Mouse (Mus musculus) erythroblast, embryonic 14.5 days (primary cell): ENCODE results near the gene Il9r.

ENCODE experiments used
- GATA1 ChIP-seq: IDR thresholded peaks from 2 replicates; pipeline ENCODE4 v1.6.1; 2012; ENCODE audit warnings: low read length, inconsistent platforms, mixed read lengths
- TAL1 ChIP-seq: IDR thresholded peaks from 3 replicates; pipeline ENCODE4 v1.6.1; 2012; ENCODE audit warnings: low read length, inconsistent platforms, mixed read lengths

DNA sequence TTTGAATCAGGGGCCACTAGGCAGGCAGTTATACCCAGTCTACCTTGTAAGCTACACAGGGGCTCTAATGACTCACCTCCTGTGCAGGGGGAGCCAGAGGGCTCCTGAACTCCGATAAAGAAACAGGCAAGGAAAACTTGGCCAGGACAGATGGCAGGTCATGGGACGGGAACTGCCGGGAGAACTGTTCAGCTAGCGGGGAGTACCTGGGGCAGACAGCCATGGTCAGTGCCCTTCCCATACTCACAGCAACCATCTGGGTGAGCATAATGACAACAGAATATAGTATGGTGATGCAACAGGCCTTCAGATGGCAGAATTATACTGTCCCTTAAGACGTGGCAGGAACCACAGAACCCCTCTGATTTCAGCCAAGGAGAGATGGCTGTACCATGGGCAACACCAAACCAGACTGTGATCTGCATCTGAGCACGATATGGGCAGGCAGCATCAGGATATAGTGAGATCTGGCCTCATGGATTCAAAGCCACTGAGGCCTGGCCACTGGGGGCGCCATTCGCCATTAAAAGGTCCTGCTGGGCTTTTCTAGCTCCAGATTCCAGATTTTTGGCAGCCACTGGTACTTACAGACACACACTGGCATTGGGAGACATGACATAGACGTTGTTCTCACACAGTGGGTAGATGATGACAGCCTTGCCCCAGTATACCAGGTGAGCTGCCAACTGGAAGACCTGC lies 36.8 kb upstream of the Il9r start:
- TF ChIP-seq GATA1 (no peak), TAL1 (no peak)
